Mouse (Mus musculus) limb, embryonic 11.5 days (tissue): ENCODE data around the gene Dapl1. TPM values are rescaled to one million over a fixed set of nuclear protein-coding genes. Genes with fewer than 3 reads are reported as not detected.

Experiments used
- ATAC-seq: fragments of 200-750 bp; cut with Nextera tagmentation; 2 replicates; pipeline ENCODE4 v1.8.0; 2017; ENCODE audit warnings: low read depth; ENCODE audit not compliant: insufficient number of reproducible peaks, low FRiP score, low TSS enrichment
- DNase-seq: peaks from one replicate; pipeline ENCODE4 v3.0.0-alpha.2; 2015; ENCODE audit warnings: low spot score
- H3K27ac ChIP-seq: fragments of 300-500 bp; sonication (generic); replicated peaks from 2 replicates; pipeline ENCODE4 v1.5.1; 2014; ENCODE audit warnings: low read depth, mild to moderate bottlenecking, low read length
- H3K27me3 ChIP-seq: fragments of 300-500 bp; sonication (generic); 2 replicates; pipeline ENCODE4 v1.6.1; 2014; ENCODE audit warnings: mild to moderate bottlenecking, low read length, mixed read lengths; ENCODE audit not compliant: control insufficient read depth, insufficient read depth
- H3K36me3 ChIP-seq: fragments of 300-500 bp; sonication (generic); 2 replicates; pipeline ENCODE4 v1.6.1; 2014; ENCODE audit warnings: mild to moderate bottlenecking, low read length, moderate library complexity, mixed read lengths; ENCODE audit not compliant: control insufficient read depth, insufficient read depth
- H3K4me1 ChIP-seq: fragments of 300-500 bp; sonication (generic); 2 replicates; pipeline ENCODE4 v1.6.1; 2014; ENCODE audit warnings: low read length, mixed read lengths; ENCODE audit not compliant: control insufficient read depth, insufficient read depth
- H3K4me2 ChIP-seq: fragments of 300-500 bp; sonication (generic); 2 replicates; pipeline ENCODE4 v1.6.1; 2014; ENCODE audit warnings: low read depth, mild to moderate bottlenecking, moderate library complexity; ENCODE audit not compliant: severe bottlenecking
- H3K4me3 ChIP-seq: fragments of 300-500 bp; sonication (generic); 2 replicates; pipeline ENCODE4 v1.5.1; 2014; ENCODE audit warnings: low read depth, low read length
- H3K9ac ChIP-seq: fragments of 300-500 bp; sonication (generic); 2 replicates; pipeline ENCODE4 v1.6.1; 2014; ENCODE audit warnings: mild to moderate bottlenecking, low read length
- H3K9me3 ChIP-seq: fragments of 300-500 bp; sonication (generic); 2 replicates; pipeline ENCODE4 v1.6.1; 2016; ENCODE audit warnings: low read length; ENCODE audit not compliant: control insufficient read depth
- WGBS: fragments of 180-500 bp; shearing (Covaris S2); extraction: QIAGEN DNeasy Blood & Tissue Kit; methylation state at CpG from one replicate; pipeline ENCODE4 v1.1.7; 2014; 5-methylcytosine and 5-hydroxymethylcytosine counted together
- polyA plus RNA-seq: library from polyadenylated mRNA; unstranded; fragments of >200 nt; fragmentation: Nextera tagmentation; extraction: Ambion mirVana; gene quantifications from 2 replicates; pipeline ENCODE4 v1.2.1, GENCODE M21; 2014

Dapl1 gene
- polyA plus RNA-seq, 1 experiment from 2014 or later = 1.0 TPM

- DNase-seq (no peak), ATAC-seq (no peak)
- Histone ChIP-seq H3K9me3 (no peaks in the 10 kb centered on the region), H3K27me3 (no peaks in the 10 kb centered on the region), H3K9ac (no peak overlapping the region), H3K4me1 (peaks cover 10% of the 10 kb centered on the region), H3K36me3 (no peaks in the 10 kb centered on the region), H3K4me3 (no peak overlapping the region), H3K4me2 (no peak overlapping the region), H3K27ac (no peak overlapping the region)
- WGBS = 92% methylated on average over 8 of the region's 8 CpGs
Measured at GRCm38 (mm10) chr2:59547369-59548099, 63.1 kb downstream of the Dapl1 start.

- no peaks in the 10 kb centered on the region for H3K36me3 ChIP-seq
- no peak overlapping the region for H3K4me3 ChIP-seq
- H3K9me3 ChIP-seq = no peaks in the 10 kb centered on the region
- no peak overlapping the region for H3K4me2 ChIP-seq
- no peaks in the 10 kb centered on the region for H3K4me1 ChIP-seq
- no peaks in the 10 kb centered on the region for H3K27me3 ChIP-seq
- H3K9ac ChIP-seq = no peak overlapping the region
- H3K27ac ChIP-seq = no peak overlapping the region
- DNase-seq (no peak), ATAC-seq (no peak)
- WGBS = 27% methylated on average over 1 of the region's 1 CpGs
Measured at GRCm38 (mm10) chr2:59552784-59553183, 68.3 kb downstream of the Dapl1 start.

- no peak for DNase-seq
- WGBS = 93% methylated on average over 2 of the region's 2 CpGs
- no peak overlapping the region for H3K9ac ChIP-seq
- no peak overlapping the region for H3K4me3 ChIP-seq
- H3K27ac ChIP-seq = no peak overlapping the region
- no peaks in the 10 kb centered on the region for H3K27me3 ChIP-seq
- no peak for ATAC-seq
- no peaks in the 10 kb centered on the region for H3K4me1 ChIP-seq
- H3K4me2 ChIP-seq = no peak overlapping the region
- H3K36me3 ChIP-seq = no peaks in the 10 kb centered on the region
- no peaks in the 10 kb centered on the region for H3K9me3 ChIP-seq
Measured at GRCm38 (mm10) chr2:59554373-59554940, 70.0 kb downstream of the Dapl1 start.

Other genes starting within 250 kb of the Dapl1 start
- gene Tanc1, start 127.4 kb downstream of the Dapl1 start, polyA plus RNA-seq = 51.6 and 62.5 TPM in 2 replicates